Mouse (Mus musculus): ENCODE measurements around the gene Akt1s1.

Gene Akt1s1

GRCm38 (mm10) chr7:44826771-44827170 lies 22.0 kb upstream of the Akt1s1 start:
- ATAC-seq (ENCODE audit: low TSS enrichment), result no peak

GRCm38 (mm10) chr7:44828706-44829105 lies 20.1 kb upstream of the Akt1s1 start:
- no peak for ATAC-seq (ENCODE audit: low TSS enrichment)

GRCm38 (mm10) chr7:44832763-44833162 lies 16.0 kb upstream of the Akt1s1 start:
- ATAC-seq (ENCODE audit: low TSS enrichment), result no peak

DNA sequence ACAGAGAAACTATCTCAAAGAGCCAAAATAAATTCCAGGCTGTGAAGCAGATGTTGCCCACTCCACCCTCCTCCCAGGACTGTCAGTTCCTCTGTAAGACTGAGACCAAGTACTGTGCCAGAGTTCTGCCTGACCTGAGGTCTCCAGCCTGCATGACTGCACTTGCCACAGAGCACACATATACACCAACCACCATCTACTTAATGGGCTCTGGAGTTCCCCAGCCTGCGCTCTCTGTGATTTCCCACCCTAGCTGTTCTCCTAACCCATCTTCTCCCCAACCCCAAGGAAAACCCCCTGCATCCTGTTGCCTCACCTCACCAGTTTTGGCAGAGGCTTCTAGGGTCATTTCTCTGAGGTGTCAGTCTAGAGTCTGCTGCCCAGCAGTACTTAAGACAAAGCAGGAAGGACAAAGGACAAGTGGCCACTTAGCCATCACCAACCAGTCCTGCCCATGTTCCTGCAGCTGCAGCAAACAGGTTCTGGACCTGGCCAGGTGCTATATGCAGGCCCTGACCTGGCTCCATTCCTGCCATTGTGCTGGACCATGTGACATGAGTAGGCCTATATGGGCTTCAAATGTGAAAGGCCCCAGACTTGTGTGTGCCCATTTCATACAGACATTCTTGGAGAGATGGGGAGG lies 13.3 kb upstream of the Akt1s1 start:
- no peak for ATAC-seq (ENCODE audit: low TSS enrichment)

- ATAC-seq (ENCODE audit: low TSS enrichment), result no peak
Measured at GRCm38 (mm10) chr7:44836016-44836404, 12.8 kb upstream of the Akt1s1 start.

DNA sequence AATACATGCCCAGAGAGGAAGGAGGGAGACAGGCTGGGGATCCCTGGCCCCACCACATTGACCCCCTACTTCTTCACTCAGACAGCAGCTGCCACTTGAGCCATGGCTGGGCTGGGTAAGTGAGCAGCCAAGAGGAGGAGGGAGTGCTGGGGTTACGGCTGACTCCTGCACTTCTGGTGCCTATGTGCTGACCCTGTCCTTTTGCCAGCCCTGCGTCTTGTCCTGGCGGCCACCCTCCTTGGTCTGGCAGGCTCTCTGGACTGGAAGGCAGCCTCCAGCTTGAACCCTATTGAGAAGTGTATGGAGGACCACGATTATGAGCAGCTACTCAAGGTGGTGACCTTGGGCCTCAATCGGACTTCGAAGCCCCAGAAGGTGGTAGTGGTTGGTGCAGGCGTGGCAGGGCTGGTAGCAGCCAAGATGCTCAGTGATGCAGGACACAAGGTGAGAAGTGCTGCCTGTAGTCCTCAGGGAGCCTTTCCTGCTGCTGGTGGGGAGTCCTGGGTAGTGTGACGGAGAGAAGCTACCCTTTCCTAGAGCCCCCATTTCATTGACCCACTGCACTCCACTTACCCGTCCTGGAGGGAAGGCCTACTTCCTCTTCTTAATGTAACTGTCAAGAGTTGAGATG lies 12.3 kb upstream of the Akt1s1 start:
- no peak for ATAC-seq (ENCODE audit: low TSS enrichment)

- ATAC-seq (ENCODE audit: low TSS enrichment), result no peak
Measured at GRCm38 (mm10) chr7:44838073-44838472, 10.7 kb upstream of the Akt1s1 start.

GRCm38 (mm10) chr7:44839171-44839490 lies 9.7 kb upstream of the Akt1s1 start:
- no peak for ATAC-seq (ENCODE audit: low TSS enrichment)

GRCm38 (mm10) chr7:44839491-44840191 lies 9.2 kb upstream of the Akt1s1 start:
- peak; percentile 45 for ATAC-seq (ENCODE audit: low TSS enrichment)

- ATAC-seq (ENCODE audit: low TSS enrichment), result no peak
Measured at GRCm38 (mm10) chr7:44840426-44840825, 8.4 kb upstream of the Akt1s1 start.

DNA sequence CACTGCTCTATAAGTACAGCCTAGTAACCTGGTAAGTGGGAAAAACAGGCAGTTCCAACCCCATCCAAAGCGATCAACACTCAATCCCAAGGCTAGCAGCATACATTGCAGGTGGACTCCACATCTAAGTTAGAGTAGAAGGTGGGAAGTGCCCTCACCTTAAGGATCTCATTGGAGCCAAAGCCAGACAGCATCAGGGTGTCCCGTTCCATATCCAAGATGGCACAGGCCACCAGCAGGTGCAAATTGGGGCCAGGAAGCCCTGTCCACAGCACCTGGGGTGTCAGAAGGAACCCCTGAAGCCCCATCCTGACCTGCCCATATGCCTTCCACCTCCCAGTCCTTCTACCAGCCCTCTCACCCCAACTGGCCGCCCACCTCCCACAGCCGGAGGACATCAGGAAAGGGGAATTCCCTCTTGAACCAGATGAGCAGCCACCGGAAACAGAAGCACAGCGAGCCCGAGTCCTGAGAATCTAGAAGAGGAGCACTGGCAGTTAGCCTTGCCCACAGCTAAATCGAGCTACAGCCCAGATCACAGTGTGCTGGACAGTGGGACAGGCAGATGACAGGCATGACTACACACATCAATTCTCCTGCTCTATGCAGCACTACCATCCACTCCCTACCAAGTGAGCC lies 6.8 kb upstream of the Akt1s1 start:
- ATAC-seq (ENCODE audit: low TSS enrichment), result no peak

GRCm38 (mm10) chr7:44845006-44845405 lies 3.8 kb upstream of the Akt1s1 start:
- no peak for ATAC-seq (ENCODE audit: low TSS enrichment)

- no peak for ATAC-seq (ENCODE audit: low TSS enrichment)
Measured at GRCm38 (mm10) chr7:44846804-44847203, 2.0 kb upstream of the Akt1s1 start.

- no peak for ATAC-seq (ENCODE audit: low TSS enrichment)
Measured at GRCm38 (mm10) chr7:44847772-44848171, 1.0 kb upstream of the Akt1s1 start.

GRCm38 (mm10) chr7:44849416-44850111 lies 773 bp downstream of the Akt1s1 start:
- ATAC-seq (ENCODE audit: low TSS enrichment), result peak; percentile 58

DNA sequence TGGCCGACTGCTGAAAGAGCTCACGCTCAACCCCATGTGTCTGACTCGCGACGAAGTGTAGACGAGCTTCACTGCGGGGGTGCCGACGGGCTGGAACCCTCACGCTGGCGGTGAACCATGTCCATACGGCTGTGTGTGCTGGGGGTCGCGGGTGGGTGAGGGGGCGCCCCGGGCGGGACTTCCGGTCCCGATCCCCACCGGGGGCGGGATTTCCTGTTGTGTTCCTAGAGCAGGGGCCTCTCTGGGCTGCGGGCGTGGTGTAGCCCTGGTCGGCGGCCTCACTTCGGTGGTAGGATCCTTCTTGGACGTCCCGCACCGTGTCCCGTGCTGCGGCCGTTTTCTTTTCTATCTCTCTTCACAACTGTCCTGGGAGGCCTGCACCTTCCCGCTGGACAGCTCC lies 1.4 kb downstream of the Akt1s1 start:
- peak; percentile 10; the same call in 1 of the 2 replicates for ATAC-seq (ENCODE audit: low TSS enrichment)

DNA sequence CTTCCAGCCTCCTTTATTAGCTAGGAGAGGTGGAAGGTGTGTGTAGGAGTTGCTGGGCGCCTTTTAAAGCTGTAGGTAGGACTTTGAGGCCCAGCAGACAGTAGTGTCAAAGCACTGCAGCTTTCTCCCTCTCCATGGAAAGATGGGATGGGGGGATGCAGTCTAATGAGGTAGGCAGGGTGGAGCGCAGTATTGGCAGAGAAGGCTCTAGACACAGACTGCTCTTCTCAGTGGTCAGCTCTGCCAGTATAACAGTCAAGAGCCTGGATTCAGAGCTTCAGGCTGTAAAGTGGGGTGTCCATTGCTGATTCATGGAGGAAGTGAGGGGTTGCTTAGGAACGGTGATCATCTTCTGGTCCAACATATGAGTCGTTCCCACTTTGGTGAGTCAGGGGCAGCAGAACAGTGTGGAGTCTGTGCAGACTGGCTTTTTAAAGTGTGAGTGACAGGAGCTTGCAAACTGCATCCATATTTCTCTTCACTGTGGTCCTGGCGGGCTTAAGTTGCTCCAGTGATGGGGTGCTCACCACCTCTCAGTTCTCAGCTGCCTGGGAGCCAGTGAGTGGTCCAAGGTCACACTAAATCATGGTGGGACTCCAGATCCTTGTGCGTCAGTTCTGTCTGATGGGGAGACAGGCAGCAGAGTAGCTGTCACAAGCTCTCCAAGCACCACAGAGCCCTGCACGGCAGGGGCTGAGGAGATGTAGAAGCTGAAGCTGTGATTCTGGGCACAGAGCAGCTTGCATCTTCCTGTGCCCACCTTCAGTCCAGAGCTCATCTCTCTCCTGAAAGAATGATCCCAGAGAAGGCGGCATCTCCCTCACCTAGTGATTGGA lies 2.2 kb downstream of the Akt1s1 start:
- no peak for ATAC-seq (ENCODE audit: low TSS enrichment)

GRCm38 (mm10) chr7:44851625-44852234 lies 2.9 kb downstream of the Akt1s1 start:
- no peak for ATAC-seq (ENCODE audit: low TSS enrichment)

DNA sequence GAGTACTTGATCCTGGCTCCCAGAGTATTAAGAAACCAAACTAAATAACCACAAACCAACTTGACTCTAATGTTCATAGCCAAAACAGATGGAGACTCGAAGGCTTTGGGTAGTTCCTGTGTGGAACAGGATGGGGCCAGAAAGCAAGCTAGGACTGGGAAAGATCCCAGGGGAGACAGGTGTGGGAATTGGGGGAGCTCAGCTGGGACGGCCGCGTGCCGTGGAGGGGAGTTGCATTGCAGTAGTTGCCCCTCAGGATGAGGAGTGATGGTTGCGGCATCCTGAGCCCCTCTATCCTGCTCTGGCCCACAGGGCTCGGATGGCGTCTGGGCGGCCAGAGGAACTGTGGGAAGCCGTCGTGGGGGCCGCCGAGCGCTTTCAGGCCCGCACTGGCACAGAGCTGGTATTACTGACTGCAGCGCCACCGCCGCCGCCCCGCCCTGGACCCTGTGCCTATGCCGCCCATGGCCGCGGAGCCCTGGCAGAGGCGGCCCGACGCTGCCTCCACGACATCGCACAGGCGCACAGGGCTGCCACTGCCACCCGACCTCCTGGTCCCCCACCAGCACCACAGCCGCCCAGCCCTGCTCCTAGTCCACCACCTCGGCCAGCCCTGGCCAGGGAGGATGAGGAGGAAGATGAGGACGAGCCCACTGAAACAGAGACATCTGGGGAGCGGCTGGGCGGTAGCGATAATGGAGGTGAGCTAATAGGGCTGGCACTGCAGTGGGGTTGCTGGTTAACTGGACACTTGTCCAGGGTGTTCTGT lies 3.7 kb downstream of the Akt1s1 start:
- ATAC-seq (ENCODE audit: low TSS enrichment), result no peak

GRCm38 (mm10) chr7:44853065-44853464 lies 4.3 kb downstream of the Akt1s1 start:
- no peak for ATAC-seq (ENCODE audit: low TSS enrichment)

All from frontal cortex, adult (tissue).